Mouse (Mus musculus): Measurements from ENCODE around the gene Shh. TPM values are rescaled to one million over a fixed set of nuclear protein-coding genes. Genes with fewer than 3 reads are reported as not detected.

Shh gene
- polyA plus RNA-seq, 1 experiment from 2014 or later: 3.4 TPM

- Histone ChIP-seq H3K4me2 (replicated peaks) (no peak overlapping the region), H3K27ac (no peak overlapping the region), H3K4me1 (replicated peaks) (peaks cover 37% of the 10 kb centered on the region), H3K36me3 (no peaks in the 10 kb centered on the region), H3K9me3 (no peaks in the 10 kb centered on the region), H3K27me3 (peaks cover 66% of the 10 kb centered on the region), H3K4me3 (replicated peaks) (no peak overlapping the region), H3K9ac (replicated peaks) (no peak overlapping the region)
- 63% methylated on average over 1 of the region's 1 CpGs for WGBS
- no peak for ATAC-seq
Observed at GRCm38 (mm10) chr5:28456366-28456765, 10.7 kb downstream of the Shh start.

- peaks cover 31% of the 10 kb centered on the region for H3K4me1 ChIP-seq (replicated peaks)
- no peak overlapping the region for H3K4me3 ChIP-seq (replicated peaks)
- ATAC-seq: no peak
- 85% methylated on average over 5 of the region's 5 CpGs for WGBS
- no peaks in the 10 kb centered on the region for H3K36me3 ChIP-seq
- no peak overlapping the region for H3K27ac ChIP-seq
- H3K4me2 ChIP-seq (replicated peaks): no peak overlapping the region
- no peak overlapping the region for H3K9ac ChIP-seq (replicated peaks)
- H3K27me3 ChIP-seq: peaks cover 60% of the 10 kb centered on the region
- no peaks in the 10 kb centered on the region for H3K9me3 ChIP-seq
Observed at GRCm38 (mm10) chr5:28455721-28456120, 11.3 kb downstream of the Shh start.

- Histone ChIP-seq H3K4me2 (replicated peaks) (no peak overlapping the region), H3K4me3 (replicated peaks) (no peak overlapping the region), H3K27me3 (peaks cover 53% of the 10 kb centered on the region), H3K4me1 (replicated peaks) (peaks cover 19% of the 10 kb centered on the region), H3K27ac (no peak overlapping the region), H3K9me3 (no peaks in the 10 kb centered on the region), H3K9ac (replicated peaks) (no peak overlapping the region), H3K36me3 (no peaks in the 10 kb centered on the region)
- 95% methylated on average over 6 of the region's 6 CpGs for WGBS
- no peak for ATAC-seq
Observed at GRCm38 (mm10) chr5:28454546-28454945, 12.5 kb downstream of the Shh start.

GRCm38 (mm10) chr5:28453523-28453922, 13.5 kb downstream of the Shh start:
- Histone ChIP-seq H3K4me3 (replicated peaks) (no peak overlapping the region), H3K9ac (replicated peaks) (no peak overlapping the region), H3K36me3 (no peaks in the 10 kb centered on the region), H3K27me3 (peaks cover 43% of the 10 kb centered on the region), H3K27ac (no peak overlapping the region), H3K4me2 (replicated peaks) (no peak overlapping the region), H3K4me1 (replicated peaks) (peaks cover 9% of the 10 kb centered on the region), H3K9me3 (no peaks in the 10 kb centered on the region)
- 22% methylated on average over 3 of the region's 3 CpGs for WGBS
- ATAC-seq: no peak

GRCm38 (mm10) chr5:28453086-28453485, 14.0 kb downstream of the Shh start:
- Histone ChIP-seq H3K4me3 (replicated peaks) (no peak overlapping the region), H3K4me1 (replicated peaks) (peaks cover 5% of the 10 kb centered on the region), H3K9ac (replicated peaks) (no peak overlapping the region), H3K27me3 (peaks cover 38% of the 10 kb centered on the region), H3K36me3 (no peaks in the 10 kb centered on the region), H3K4me2 (replicated peaks) (no peak overlapping the region), H3K9me3 (no peaks in the 10 kb centered on the region), H3K27ac (no peak overlapping the region)
- WGBS: 88% methylated on average over 5 of the region's 5 CpGs
- no peak for ATAC-seq

- no peaks in the 10 kb centered on the region for H3K9me3 ChIP-seq
- ATAC-seq: peak; percentile 82
- WGBS: 33% methylated on average over 6 of the region's 6 CpGs
Observed at GRCm38 (mm10) chr5:28451053-28451638, 15.9 kb downstream of the Shh start.

GRCm38 (mm10) chr5:28450126-28450890, 16.7 kb downstream of the Shh start:
- ATAC-seq: no peak
- H3K4me3 ChIP-seq (replicated peaks): no peak overlapping the region
- no peaks in the 10 kb centered on the region for H3K9me3 ChIP-seq
- WGBS: 58% methylated on average over 3 of the region's 3 CpGs
- peaks cover 12% of the 10 kb centered on the region for H3K27me3 ChIP-seq
- H3K4me1 ChIP-seq (replicated peaks): no peaks in the 10 kb centered on the region
- H3K9ac ChIP-seq (replicated peaks): no peak overlapping the region
- no peak overlapping the region for H3K27ac ChIP-seq
- no peak overlapping the region for H3K4me2 ChIP-seq (replicated peaks)
- no peaks in the 10 kb centered on the region for H3K36me3 ChIP-seq

More at GRCm38 (mm10) chr5:28451053-28451638, 15.9 kb downstream of the Shh start:
- Histone ChIP-seq H3K4me1 (replicated peaks) (no peaks in the 10 kb centered on the region), H3K9ac (replicated peaks) (no peak overlapping the region), H3K27me3 (peaks cover 21% of the 10 kb centered on the region), H3K27ac (no peak overlapping the region), H3K36me3 (no peaks in the 10 kb centered on the region), H3K4me2 (replicated peaks) (no peak overlapping the region), H3K4me3 (replicated peaks) (no peak overlapping the region)

GRCm38 (mm10) chr5:28425926-28426325, 41.1 kb downstream of the Shh start:
- 91% methylated on average over 9 of the region's 9 CpGs for WGBS
- no peak overlapping the region for H3K9ac ChIP-seq (replicated peaks)
- no peak overlapping the region for H3K27ac ChIP-seq
- no peak for ATAC-seq
- H3K4me1 ChIP-seq (replicated peaks): no peaks in the 10 kb centered on the region
- H3K36me3 ChIP-seq: 0 out of 2 replicates have a peak, but pooled peaks cover 3% of the 10 kb centered on the region
- no peak overlapping the region for H3K4me2 ChIP-seq (replicated peaks)
- no peak overlapping the region for H3K4me3 ChIP-seq (replicated peaks)
- H3K27me3 ChIP-seq: no peaks in the 10 kb centered on the region
- no peaks in the 10 kb centered on the region for H3K9me3 ChIP-seq

- no peaks in the 10 kb centered on the region for H3K9me3 ChIP-seq
- ATAC-seq: no peak
- no peak overlapping the region for H3K4me3 ChIP-seq (replicated peaks)
- peaks cover 23% of the 10 kb centered on the region for H3K36me3 ChIP-seq
- H3K27me3 ChIP-seq: no peaks in the 10 kb centered on the region
- 78% methylated on average over 4 of the region's 4 CpGs for WGBS
- no peak overlapping the region for H3K9ac ChIP-seq (replicated peaks)
- H3K4me1 ChIP-seq (replicated peaks): no peaks in the 10 kb centered on the region
- H3K27ac ChIP-seq: no peak overlapping the region
- no peak overlapping the region for H3K4me2 ChIP-seq (replicated peaks)
Observed at GRCm38 (mm10) chr5:28423781-28424180, 43.3 kb downstream of the Shh start.

GRCm38 (mm10) chr5:28419640-28420265, 47.3 kb downstream of the Shh start:
- no peaks in the 10 kb centered on the region for H3K9me3 ChIP-seq
- ATAC-seq: no peak
- peaks cover 58% of the 10 kb centered on the region for H3K36me3 ChIP-seq
- 92% methylated on average over 12 of the region's 12 CpGs for WGBS
- no peak overlapping the region for H3K27ac ChIP-seq
- H3K4me2 ChIP-seq (replicated peaks): no peak overlapping the region
- H3K4me3 ChIP-seq (replicated peaks): no peak overlapping the region
- no peaks in the 10 kb centered on the region for H3K27me3 ChIP-seq
- H3K4me1 ChIP-seq (replicated peaks): no peaks in the 10 kb centered on the region
- H3K9ac ChIP-seq (replicated peaks): no peak overlapping the region

- H3K27me3 ChIP-seq: no peaks in the 10 kb centered on the region
- ATAC-seq: no peak
- H3K9me3 ChIP-seq: no peaks in the 10 kb centered on the region
- H3K9ac ChIP-seq (replicated peaks): no peak overlapping the region
- H3K4me1 ChIP-seq (replicated peaks): no peaks in the 10 kb centered on the region
- 92% methylated on average over 10 of the region's 10 CpGs for WGBS
- no peak overlapping the region for H3K4me2 ChIP-seq (replicated peaks)
- H3K27ac ChIP-seq: no peak overlapping the region
- no peak overlapping the region for H3K4me3 ChIP-seq (replicated peaks)
- peaks cover 68% of the 10 kb centered on the region for H3K36me3 ChIP-seq
Observed at GRCm38 (mm10) chr5:28418734-28419133, 48.3 kb downstream of the Shh start.

GRCm38 (mm10) chr5:28416029-28416428, 51.0 kb downstream of the Shh start:
- no peak overlapping the region for H3K4me2 ChIP-seq (replicated peaks)
- ATAC-seq: no peak
- H3K27ac ChIP-seq: no peak overlapping the region
- H3K27me3 ChIP-seq: no peaks in the 10 kb centered on the region
- H3K4me3 ChIP-seq (replicated peaks): no peak overlapping the region
- H3K9me3 ChIP-seq: no peaks in the 10 kb centered on the region
- H3K4me1 ChIP-seq (replicated peaks): no peaks in the 10 kb centered on the region
- H3K9ac ChIP-seq (replicated peaks): no peak overlapping the region
- peaks cover 91% of the 10 kb centered on the region for H3K36me3 ChIP-seq

All from midbrain, embryonic 13.5 days (tissue).